Mouse (Mus musculus): ENCODE results near the gene Rpain. TPM values are rescaled to one million over a fixed set of nuclear protein-coding genes. Genes with fewer than 3 reads are reported as not detected.

The Rpain gene
- total RNA-seq (2023) = 33.8 TPM

GRCm38 (mm10) chr11:70969821-70970559, at the start of gene Rpain, which contains the start of gene Nup88:
Gene Rpain (plus strand): TSS chr11:70970213.
Gene Nup88 (minus strand): TSS chr11:70969973.

GRCm38 (mm10) chr11:70982557-70983228, 12.7 kb downstream of the Rpain start, which contains the start of gene C1qbp:
Gene C1qbp (minus strand): TSS chr11:70983026.

GRCm38 (mm10) chr11:71004316-71004773, 34.3 kb downstream of the Rpain start, which contains the start of gene Dhx33:
Gene Dhx33 (minus strand): TSS chr11:71004437.

GRCm38 (mm10) chr11:71019201-71020068, 49.4 kb downstream of the Rpain start, which contains the start of the genes Mis12 and Derl2:
Gene Mis12 (plus strand): TSS chr11:71019611.
Gene Derl2 (minus strand): TSS chr11:71019841.

Other genes starting within 250 kb of the Rpain start
- gene Zfp3, start 206.0 kb upstream of the Rpain start, total RNA-seq (2023) = 2.3 TPM
- gene Scimp, start 157.6 kb upstream of the Rpain start, total RNA-seq (2023) = 1.6 TPM
- gene Rabep1, start 125.4 kb upstream of the Rpain start, total RNA-seq (2023) = 38.6 TPM
- gene Nup88, start 240 bp upstream of the Rpain start, total RNA-seq (2023) = 101 TPM
- gene C1qbp, start 12.8 kb downstream of the Rpain start, total RNA-seq (2023) = 71.9 TPM
- gene Dhx33, start 34.2 kb downstream of the Rpain start, total RNA-seq (2023) = 23.2 TPM
- gene Mis12, start 49.4 kb downstream of the Rpain start, total RNA-seq (2023) = 7.2 TPM
- gene Derl2, start 49.6 kb downstream of the Rpain start, total RNA-seq (2023) = 23.8 TPM
- 0.38 TPM for gene 6330403K07Rik, start 63.3 kb downstream of the Rpain start, total RNA-seq (2023)
- gene Nlrp1a, start 174.5 kb downstream of the Rpain start, total RNA-seq (2023) = 2.5 TPM